Mouse (Mus musculus) CD8-positive naive resting alpha-beta T cell, adult 2 months (primary cell): ENCODE data around the gene Ano10.

Experiments used
- DNase-seq, 2 experiments: peaks; one replicate each; pipeline ENCODE4 v3.0.0; 2022; ENCODE audit warnings: low read depth in 2 of 2, low spot score in 2 of 2

Ano10 gene

GRCm38 (mm10) chr9:122247430-122248027, 46.7 kb downstream of the Ano10 start:
- peak; percentile 66 to 75 for DNase-seq

GRCm38 (mm10) chr9:122245879-122246278, 48.3 kb downstream of the Ano10 start:
- no peak for DNase-seq

- DNase-seq = no peak
These were observed 48.8 kb downstream of the Ano10 start for GRCm38 (mm10) chr9:122245471-122245870.

GRCm38 (mm10) chr9:122244800-122245165, 49.4 kb downstream of the Ano10 start:
- DNase-seq = no peak

- DNase-seq = peak; percentile 52 to 69
These were observed 50.0 kb downstream of the Ano10 start for GRCm38 (mm10) chr9:122244080-122244799.

GRCm38 (mm10) chr9:122243297-122243696, 50.9 kb downstream of the Ano10 start:
- DNase-seq = no peak

GRCm38 (mm10) chr9:122242856-122243255, 51.4 kb downstream of the Ano10 start:
- no peak for DNase-seq

GRCm38 (mm10) chr9:122241812-122242400, 52.3 kb downstream of the Ano10 start:
- no peak for DNase-seq

GRCm38 (mm10) chr9:122240629-122241199, 53.5 kb downstream of the Ano10 start:
- DNase-seq = no peak

- no peak for DNase-seq
These were observed 59.5 kb downstream of the Ano10 start for GRCm38 (mm10) chr9:122234741-122235140.

GRCm38 (mm10) chr9:122233972-122234345, 60.3 kb downstream of the Ano10 start:
- no peak for DNase-seq

- DNase-seq = no peak
These were observed 60.8 kb downstream of the Ano10 start for GRCm38 (mm10) chr9:122233316-122233971.

- no peak for DNase-seq
These were observed 61.3 kb downstream of the Ano10 start for GRCm38 (mm10) chr9:122232912-122233311.

- no peak for DNase-seq
These were observed 63.5 kb downstream of the Ano10 start for GRCm38 (mm10) chr9:122230701-122231100.

- DNase-seq = no peak
These were observed 67.8 kb downstream of the Ano10 start for GRCm38 (mm10) chr9:122226419-122226818.

- DNase-seq = peak in 1 of 2 experiments; percentile 58
These were observed 68.9 kb downstream of the Ano10 start for GRCm38 (mm10) chr9:122225309-122225708.

- peak; percentile 38 to 51 for DNase-seq
These were observed 71.2 kb downstream of the Ano10 start for GRCm38 (mm10) chr9:122223005-122223404.

GRCm38 (mm10) chr9:122219934-122220333, 74.3 kb downstream of the Ano10 start:
- no peak for DNase-seq

GRCm38 (mm10) chr9:122216945-122217529, 77.2 kb downstream of the Ano10 start:
- no peak for DNase-seq

GRCm38 (mm10) chr9:122215118-122215517, 79.1 kb downstream of the Ano10 start:
- no peak for DNase-seq

GRCm38 (mm10) chr9:122208311-122208710, 85.9 kb downstream of the Ano10 start:
- no peak for DNase-seq
